Mouse (Mus musculus): ENCODE results near the gene Gpx7. TPM values are rescaled to one million over a fixed set of nuclear protein-coding genes. Genes with fewer than 3 reads are reported as not detected.
A peak's percentile ranks its signal among the peaks of the same experiment; 100 is the strongest.

Gpx7 gene
- polyA plus RNA-seq, 1 experiment from 2014 or later: 39.3 TPM

GRCm38 (mm10) chr4:108431561-108431936, 24.8 kb upstream of the Gpx7 start:
- DNase-seq (ENCODE audit: low spot score) (no peak), ATAC-seq (replicated peaks; ENCODE audit: low FRiP score) (peak; percentile 7; the same call in 1 of the 2 replicates)
- no peaks in the 10 kb centered on the region for H3K9me3 ChIP-seq (ENCODE audit: control insufficient read depth, low read length)
- H3K27me3 ChIP-seq (ENCODE audit: control insufficient read depth, insufficient read depth, low read length): no peaks in the 10 kb centered on the region
- peak overlapping the region; percentile 90 for H3K27ac ChIP-seq (ENCODE audit: low read depth, low read length)
- H3K4me2 ChIP-seq (ENCODE audit: low read depth, low read length, severe bottlenecking): no peak overlapping the region
- H3K4me1 ChIP-seq (replicated peaks; ENCODE audit: control insufficient read depth, insufficient read depth, low read length): peaks cover 26% of the 10 kb centered on the region
- no peaks in the 10 kb centered on the region for H3K36me3 ChIP-seq (ENCODE audit: control insufficient read depth, insufficient read depth, low read length)
- 0 out of 2 replicates have a peak overlapping the region, but pooled peaks have one; percentile 5 for H3K9ac ChIP-seq (ENCODE audit: low read length)
- WGBS: 24% methylated on average over 2 of the region's 2 CpGs
- no peak overlapping the region for H3K4me3 ChIP-seq (ENCODE audit: low read depth, low read length)

- Histone ChIP-seq H3K9me3 (ENCODE audit: control insufficient read depth, low read length) (no peaks in the 10 kb centered on the region), H3K4me3 (ENCODE audit: low read depth, low read length) (no peak overlapping the region), H3K4me2 (ENCODE audit: low read depth, low read length, severe bottlenecking) (peak overlapping the region; percentile 3; the same call in 1 of the 2 replicates), H3K4me1 (replicated peaks; ENCODE audit: control insufficient read depth, insufficient read depth, low read length) (peaks cover 24% of the 10 kb centered on the region), H3K27ac (ENCODE audit: low read depth, low read length) (peak overlapping the region; percentile 90), H3K9ac (ENCODE audit: low read length) (peak overlapping the region; percentile 27; the same call in 1 of the 2 replicates), H3K27me3 (ENCODE audit: control insufficient read depth, insufficient read depth, low read length) (no peaks in the 10 kb centered on the region), H3K36me3 (ENCODE audit: control insufficient read depth, insufficient read depth, low read length) (no peaks in the 10 kb centered on the region)
- DNase-seq (ENCODE audit: low spot score): peak; percentile 88
- ATAC-seq (replicated peaks; ENCODE audit: low FRiP score): peak; percentile 97
- WGBS: 11% methylated on average over 4 of the region's 4 CpGs
Observed at GRCm38 (mm10) chr4:108430656-108431560, 24.1 kb upstream of the Gpx7 start.

GRCm38 (mm10) chr4:108428341-108428721, 21.6 kb upstream of the Gpx7 start:
- Histone ChIP-seq H3K27ac (ENCODE audit: low read depth, low read length) (no peak overlapping the region), H3K4me3 (ENCODE audit: low read depth, low read length) (no peak overlapping the region), H3K9ac (ENCODE audit: low read length) (no peak overlapping the region), H3K36me3 (ENCODE audit: control insufficient read depth, insufficient read depth, low read length) (no peaks in the 10 kb centered on the region), H3K9me3 (ENCODE audit: control insufficient read depth, low read length) (no peaks in the 10 kb centered on the region), H3K4me2 (ENCODE audit: low read depth, low read length, severe bottlenecking) (no peak overlapping the region), H3K4me1 (replicated peaks; ENCODE audit: control insufficient read depth, insufficient read depth, low read length) (peaks cover 20% of the 10 kb centered on the region), H3K27me3 (ENCODE audit: control insufficient read depth, insufficient read depth, low read length) (no peaks in the 10 kb centered on the region)
- 90% methylated on average over 6 of the region's 6 CpGs for WGBS
- DNase-seq (ENCODE audit: low spot score): no peak
- ATAC-seq (replicated peaks; ENCODE audit: low FRiP score): no peak

GRCm38 (mm10) chr4:108427719-108428340, 21.1 kb upstream of the Gpx7 start:
- Histone ChIP-seq H3K27me3 (ENCODE audit: control insufficient read depth, insufficient read depth, low read length) (no peaks in the 10 kb centered on the region), H3K36me3 (ENCODE audit: control insufficient read depth, insufficient read depth, low read length) (no peaks in the 10 kb centered on the region), H3K4me2 (ENCODE audit: low read depth, low read length, severe bottlenecking) (no peak overlapping the region), H3K4me1 (replicated peaks; ENCODE audit: control insufficient read depth, insufficient read depth, low read length) (peaks cover 19% of the 10 kb centered on the region), H3K27ac (ENCODE audit: low read depth, low read length) (no peak overlapping the region), H3K4me3 (ENCODE audit: low read depth, low read length) (no peak overlapping the region), H3K9me3 (ENCODE audit: control insufficient read depth, low read length) (no peaks in the 10 kb centered on the region), H3K9ac (ENCODE audit: low read length) (no peak overlapping the region)
- DNase-seq (ENCODE audit: low spot score) (no peak), ATAC-seq (replicated peaks; ENCODE audit: low FRiP score) (no peak)
- WGBS: 81% methylated on average over 11 of the region's 11 CpGs

GRCm38 (mm10) chr4:108424587-108424986, 17.8 kb upstream of the Gpx7 start:
- ATAC-seq (replicated peaks; ENCODE audit: low FRiP score): no peak
- WGBS: 91% methylated on average over 2 of the region's 2 CpGs

GRCm38 (mm10) chr4:108407621-108408020, 860 bp upstream of the Gpx7 start:
- no peak for ATAC-seq (replicated peaks; ENCODE audit: low FRiP score)
- no peak overlapping the region for H3K27ac ChIP-seq (ENCODE audit: low read depth, low read length)

More at GRCm38 (mm10) chr4:108424587-108424986, 17.8 kb upstream of the Gpx7 start:
- Histone ChIP-seq H3K27me3 (ENCODE audit: control insufficient read depth, insufficient read depth, low read length) (no peaks in the 10 kb centered on the region), H3K9ac (ENCODE audit: low read length) (no peak overlapping the region), H3K36me3 (ENCODE audit: control insufficient read depth, insufficient read depth, low read length) (no peaks in the 10 kb centered on the region), H3K4me2 (ENCODE audit: low read depth, low read length, severe bottlenecking) (no peak overlapping the region), H3K4me1 (replicated peaks; ENCODE audit: control insufficient read depth, insufficient read depth, low read length) (no peaks in the 10 kb centered on the region), H3K4me3 (ENCODE audit: low read depth, low read length) (no peak overlapping the region), H3K9me3 (ENCODE audit: control insufficient read depth, low read length) (no peaks in the 10 kb centered on the region), H3K27ac (ENCODE audit: low read depth, low read length) (no peak overlapping the region)
- DNase-seq (ENCODE audit: low spot score): no peak

GRCm38 (mm10) chr4:108406138-108406860, 462 bp downstream of the Gpx7 start:
- no peaks in the 10 kb centered on the region for H3K36me3 ChIP-seq (ENCODE audit: control insufficient read depth, insufficient read depth, low read length)
- no peak overlapping the region for H3K27ac ChIP-seq (ENCODE audit: low read depth, low read length)
- ATAC-seq (replicated peaks; ENCODE audit: low FRiP score) (peak; percentile 66), DNase-seq (ENCODE audit: low spot score) (peak; percentile 76)
- peak overlapping the region; percentile 77 for H3K4me2 ChIP-seq (ENCODE audit: low read depth, low read length, severe bottlenecking)
- H3K4me3 ChIP-seq (ENCODE audit: low read depth, low read length): peak overlapping the region; percentile 34
- peak overlapping the region; percentile 72 for H3K9ac ChIP-seq (ENCODE audit: low read length)
- 1% methylated on average over 51 of the region's 52 CpGs for WGBS
- no peaks in the 10 kb centered on the region for H3K9me3 ChIP-seq (ENCODE audit: control insufficient read depth, low read length)
- peaks cover 15% of the 10 kb centered on the region for H3K4me1 ChIP-seq (replicated peaks; ENCODE audit: control insufficient read depth, insufficient read depth, low read length)
- H3K27me3 ChIP-seq (ENCODE audit: control insufficient read depth, insufficient read depth, low read length): no peaks in the 10 kb centered on the region

More at GRCm38 (mm10) chr4:108407621-108408020, 860 bp upstream of the Gpx7 start:
- Histone ChIP-seq H3K4me1 (replicated peaks; ENCODE audit: control insufficient read depth, insufficient read depth, low read length) (peaks cover 15% of the 10 kb centered on the region), H3K9ac (ENCODE audit: low read length) (no peak overlapping the region), H3K9me3 (ENCODE audit: control insufficient read depth, low read length) (no peaks in the 10 kb centered on the region), H3K36me3 (ENCODE audit: control insufficient read depth, insufficient read depth, low read length) (no peaks in the 10 kb centered on the region), H3K4me2 (ENCODE audit: low read depth, low read length, severe bottlenecking) (no peak overlapping the region), H3K4me3 (ENCODE audit: low read depth, low read length) (no peak overlapping the region), H3K27me3 (ENCODE audit: control insufficient read depth, insufficient read depth, low read length) (no peaks in the 10 kb centered on the region)
- WGBS: 35% methylated on average over 8 of the region's 8 CpGs
- DNase-seq (ENCODE audit: low spot score): no peak

- peak overlapping the region; percentile 72 for H3K9ac ChIP-seq (ENCODE audit: low read length)
- H3K4me1 ChIP-seq (replicated peaks; ENCODE audit: control insufficient read depth, insufficient read depth, low read length): peaks cover 15% of the 10 kb centered on the region
- H3K27ac ChIP-seq (ENCODE audit: low read depth, low read length): no peak overlapping the region
- no peak for DNase-seq (ENCODE audit: low spot score)
- no peak overlapping the region; the same call in 1 of the 2 replicates for H3K4me3 ChIP-seq (ENCODE audit: low read depth, low read length)
- no peaks in the 10 kb centered on the region for H3K9me3 ChIP-seq (ENCODE audit: control insufficient read depth, low read length)
- H3K4me2 ChIP-seq (ENCODE audit: low read depth, low read length, severe bottlenecking): peak overlapping the region; percentile 77
- peak; percentile 37 for ATAC-seq (replicated peaks; ENCODE audit: low FRiP score)
- WGBS: 85% methylated on average over 3 of the region's 3 CpGs
- no peaks in the 10 kb centered on the region for H3K36me3 ChIP-seq (ENCODE audit: control insufficient read depth, insufficient read depth, low read length)
- H3K27me3 ChIP-seq (ENCODE audit: control insufficient read depth, insufficient read depth, low read length): no peaks in the 10 kb centered on the region
Observed at GRCm38 (mm10) chr4:108405766-108406137, 1.0 kb downstream of the Gpx7 start.

Data from forebrain, embryonic 11.5 days (tissue).